Mouse (Mus musculus): ENCODE results near the gene Acd. TPM values are rescaled to one million over a fixed set of nuclear protein-coding genes. Genes with fewer than 3 reads are reported as not detected.

The Acd gene
- total RNA-seq, 1 experiment from 2014 or later: 26.3 TPM

Other genes starting within 250 kb of the Acd start
- gene Tppp3, start 229.6 kb downstream of the Acd start, total RNA-seq (2021): 22.7 and 27.4 TPM in 2 replicates
- gene Zdhhc1, start 204.2 kb downstream of the Acd start, total RNA-seq (2021): 17.7 and 20.6 TPM in 2 replicates
- 0.15 TPM in 1 of 2 replicates, not detected in the other for gene Hsd11b2, start 182.3 kb downstream of the Acd start, total RNA-seq (2021)
- gene Atp6v0d1, start 135.1 kb downstream of the Acd start, total RNA-seq (2021): 108 and 110 TPM in 2 replicates
- 27.7 and 33.5 TPM in 2 replicates for gene Ripor1, start 95.8 kb downstream of the Acd start, total RNA-seq (2021)
- gene Ctcf, start 64.5 kb downstream of the Acd start, total RNA-seq (2021): 61.5 and 74.2 TPM in 2 replicates
- 1.2 TPM in 1 of 2 replicates, not detected in the other for gene Agrp, start 63.7 kb downstream of the Acd start, total RNA-seq (2021)
- gene Carmil2, start 14.8 kb downstream of the Acd start, total RNA-seq (2021): 1.4 and 2.4 TPM in 2 replicates
- gene Pard6a, start within 50 bp of the Acd start, total RNA-seq (2021): 10.1 and 10.4 TPM in 2 replicates
- not detected in 2 replicates for gene 4933405L10Rik, start 6.6 kb upstream of the Acd start, total RNA-seq (2021)
- 4.0 and 7.7 TPM in 2 replicates for gene Enkd1, start 7.1 kb upstream of the Acd start, total RNA-seq (2021)
- 9.3 and 9.6 TPM in 2 replicates for gene Gfod2, start 57.6 kb upstream of the Acd start, total RNA-seq (2021)
- 25.4 and 29.5 TPM in 2 replicates for gene Ranbp10, start 126.2 kb upstream of the Acd start, total RNA-seq (2021)
- not detected in 2 replicates for gene Tsnaxip1, start 126.6 kb upstream of the Acd start, total RNA-seq (2021)
- 7.5 and 9.2 TPM in 2 replicates for gene Cenpt, start 152.2 kb upstream of the Acd start, total RNA-seq (2021)
- 38.0 and 40.1 TPM in 2 replicates for gene Thap11, start 154.0 kb upstream of the Acd start, total RNA-seq (2021)
- gene Nutf2, start 159.5 kb upstream of the Acd start, total RNA-seq (2021): 36.3 and 56.0 TPM in 2 replicates
- gene Edc4, start 179.8 kb upstream of the Acd start, total RNA-seq (2021): 33.5 and 38.6 TPM in 2 replicates
- 1.9 TPM in 1 of 2 replicates, not detected in the other for gene Nrn1l, start 192.5 kb upstream of the Acd start, total RNA-seq (2021)
- gene Pskh1, start 199.3 kb upstream of the Acd start, total RNA-seq (2021): 32.3 and 38.1 TPM in 2 replicates
- 0.91 TPM in 1 of 2 replicates, not detected in the other for gene Ctrl, start 232.8 kb upstream of the Acd start, total RNA-seq (2021)
- 70.6 and 74.9 TPM in 2 replicates for gene Psmb10, start 237.3 kb upstream of the Acd start, total RNA-seq (2021)
- gene Lcat, start 242.3 kb upstream of the Acd start, total RNA-seq (2021): 1.9 and 7.7 TPM in 2 replicates